Mouse (Mus musculus): Measurements from ENCODE around the gene Adap1.

- TF ChIP-seq CTCF (conservative IDR thresholded peaks at IDR 0.05; ENCODE audit: insufficient read depth, insufficient read length, low read depth, low read length) (no peak), POLR2A (IDR thresholded peaks at IDR 0.05; ENCODE audit: low read depth, low read length) (no peak)
Measured at GRCm38 (mm10) chr5:139281373-139282112, 43.9 kb downstream of the Adap1 start.
